1 mouse cellular context compared by ENCODE assay signal in the genomic region with DNA sequence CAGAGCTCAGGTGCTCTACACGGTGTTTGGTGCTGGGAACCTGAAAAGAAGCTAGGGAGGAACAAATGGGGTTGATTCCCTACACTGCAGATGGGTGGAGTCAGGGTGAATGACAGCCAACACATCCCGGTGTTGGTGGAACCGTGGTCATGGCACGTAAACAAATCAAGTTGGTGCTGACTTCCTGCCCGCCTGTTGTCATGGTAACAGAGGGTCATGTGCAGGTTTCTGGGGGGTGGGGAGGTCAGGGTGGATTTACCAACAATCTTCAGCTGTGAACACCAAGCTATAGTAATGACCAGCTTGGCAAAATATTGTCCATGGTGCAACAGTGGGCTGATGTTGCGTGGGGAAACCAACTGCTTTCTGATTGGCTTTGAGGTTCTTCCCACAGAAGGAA.
TF ChIP-seq lines count a peak whose summit lies in the region.

No protein-coding gene starts in this region.

TF ChIP-seq in MEL, 35 proteins besides CTCF, POLR2A, EP300 and RAD21 (continued from another document):
- TF ChIP-seq MYB (IDR thresholded peaks at IDR 0.05; ENCODE audit: low read depth, low read length), result no peak
TF ChIP-seq in MEL: peak in this region for 0.
